Mouse (Mus musculus) embryo, embryonic 11.5 days (tissue): Measurements from ENCODE around the gene Smg5.
A peak's percentile ranks its signal among the peaks of the same experiment; 100 is the strongest.

Source experiments
- DNase-seq: peaks from one replicate; pipeline ENCODE4 v3.0.0-alpha.2; 2012; ENCODE audit warnings: low read depth, low spot score

The Smg5 gene

DNA sequence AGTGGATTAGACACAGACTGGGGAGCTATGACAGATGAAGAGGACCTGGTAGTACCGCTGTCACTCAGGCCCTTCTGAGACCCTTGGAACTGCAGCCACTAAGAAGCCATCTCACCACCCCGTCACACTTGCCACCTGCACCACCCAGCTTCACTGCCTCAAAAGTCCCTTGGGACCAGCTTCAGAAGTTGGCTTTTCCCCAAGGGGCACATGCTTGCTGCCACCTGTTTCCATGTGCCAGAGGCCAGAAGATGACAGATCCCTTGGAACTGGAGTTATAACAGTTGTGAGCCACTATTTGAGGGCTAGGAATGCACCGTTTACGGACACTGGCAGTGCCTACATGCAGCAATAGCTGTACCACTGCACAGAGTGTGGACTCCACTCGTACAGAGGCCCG, 59.2 kb downstream of the Smg5 start:
- no peak for DNase-seq

DNA sequence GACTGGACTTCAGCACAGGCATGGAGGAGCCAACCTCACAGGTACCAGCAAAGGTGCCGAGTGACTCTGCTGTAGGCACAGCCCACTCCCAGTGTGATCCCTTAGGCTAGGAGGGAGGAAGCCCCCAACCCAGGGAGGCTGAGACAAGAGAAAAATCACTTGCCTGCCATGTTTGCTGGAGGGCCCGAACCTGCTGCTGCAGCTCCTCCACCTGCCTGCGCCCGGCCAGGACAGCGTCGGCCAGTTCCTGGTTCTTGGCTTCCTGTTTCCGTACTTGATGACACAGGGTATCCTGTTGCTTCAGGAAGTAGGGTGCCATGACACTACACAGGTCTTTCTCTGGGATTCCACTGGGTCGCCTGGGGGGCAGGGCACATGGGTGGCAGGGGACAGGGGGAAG, 59.7 kb downstream of the Smg5 start:
- DNase-seq, result no peak

DNA sequence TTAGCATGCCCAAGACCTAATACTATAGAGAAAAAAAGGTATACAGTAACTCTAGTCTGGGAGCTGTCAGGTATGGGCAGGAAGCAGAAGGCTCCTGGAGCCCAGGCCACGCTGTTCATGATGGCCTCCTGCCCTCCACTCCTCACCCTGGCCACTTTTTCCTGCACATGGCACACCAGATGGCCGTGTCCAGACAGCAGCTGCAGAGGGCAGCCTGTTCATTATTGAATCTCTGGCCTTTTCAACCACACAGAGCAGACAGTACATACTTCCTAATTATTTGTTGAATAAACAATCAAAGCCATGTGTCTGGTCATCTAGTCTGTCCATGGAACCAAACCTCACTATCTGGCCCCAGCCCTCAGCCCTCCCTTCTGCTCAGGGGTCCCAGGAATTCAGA, 62.6 kb downstream of the Smg5 start:
- DNase-seq, result no peak

DNA sequence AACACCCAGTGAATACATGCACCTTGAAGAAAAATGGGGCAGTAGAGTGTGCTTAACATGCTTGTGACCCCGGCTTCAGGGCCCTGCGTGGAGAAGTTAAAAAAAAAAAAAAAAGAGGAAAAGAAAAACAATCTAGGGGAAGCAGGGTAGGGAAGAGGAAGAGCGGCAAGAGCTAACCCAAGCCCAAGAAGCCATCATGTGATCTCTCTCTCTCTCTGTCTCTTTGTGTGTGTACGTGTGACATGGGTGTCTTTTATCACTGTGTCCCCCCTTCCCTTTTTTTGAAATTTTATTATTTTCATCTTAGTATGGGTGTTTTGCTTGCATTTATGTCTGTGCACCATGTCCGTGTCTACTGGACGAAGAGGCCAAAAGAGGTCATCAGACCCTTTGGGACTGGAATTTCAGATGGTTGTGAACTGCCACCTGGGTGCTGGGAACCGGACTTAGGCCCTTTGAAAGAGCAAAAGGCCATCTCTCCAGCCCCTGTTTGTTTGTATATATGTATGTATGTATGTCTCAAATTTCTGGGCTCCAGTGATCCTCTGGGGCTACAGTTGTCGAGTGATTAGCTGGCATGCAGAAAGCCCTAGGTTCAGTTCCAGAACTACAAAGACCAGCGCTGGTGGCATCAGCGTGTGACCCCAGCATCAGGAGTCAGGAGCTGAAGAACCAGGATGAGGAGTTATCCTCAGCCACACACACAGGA, 67.6 kb downstream of the Smg5 start:
- DNase-seq, result no peak

DNA sequence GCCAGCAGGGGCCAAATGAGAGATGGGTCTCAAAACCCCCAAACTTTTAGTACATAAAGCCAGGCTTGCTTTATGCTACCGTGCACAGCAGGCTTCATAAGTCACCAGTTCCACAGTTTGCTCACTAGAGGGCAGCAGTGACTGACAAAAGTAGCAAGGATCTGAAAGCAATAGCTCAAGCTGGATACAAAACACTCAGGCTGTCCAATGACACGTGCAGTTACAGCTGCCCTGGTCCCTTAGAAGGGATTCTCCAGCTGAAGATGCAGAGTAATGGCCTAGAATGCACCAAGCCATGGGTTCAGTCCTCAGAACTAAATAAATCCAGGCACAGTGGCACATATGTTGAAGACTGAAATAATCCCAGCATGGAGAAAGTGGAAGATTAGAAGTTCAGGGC, 71.0 kb downstream of the Smg5 start:
- peak; percentile 77 for DNase-seq

DNA sequence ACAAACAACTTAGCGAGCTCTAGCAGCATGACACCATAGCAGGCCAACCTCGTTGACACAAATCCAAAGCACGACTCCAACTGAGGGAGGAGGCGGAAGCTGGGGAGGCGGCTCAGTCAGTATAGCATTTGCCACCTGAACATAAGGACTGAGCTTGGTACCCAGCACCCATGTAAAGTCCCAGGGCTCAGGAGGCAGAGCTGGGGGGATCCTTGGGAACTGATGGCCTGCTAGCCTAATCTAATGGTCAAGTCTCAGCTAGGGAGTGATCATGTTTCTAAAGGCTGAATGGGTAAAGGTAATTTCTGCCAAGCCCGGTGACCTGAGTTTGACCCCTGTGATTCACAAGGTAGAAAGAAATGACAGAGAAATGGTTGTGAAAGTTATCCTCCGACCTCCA, 71.5 kb downstream of the Smg5 start:
- no peak for DNase-seq

GRCm38 (mm10) chr3:88408953-88409352, 72.9 kb downstream of the Smg5 start:
- no peak for DNase-seq

DNA sequence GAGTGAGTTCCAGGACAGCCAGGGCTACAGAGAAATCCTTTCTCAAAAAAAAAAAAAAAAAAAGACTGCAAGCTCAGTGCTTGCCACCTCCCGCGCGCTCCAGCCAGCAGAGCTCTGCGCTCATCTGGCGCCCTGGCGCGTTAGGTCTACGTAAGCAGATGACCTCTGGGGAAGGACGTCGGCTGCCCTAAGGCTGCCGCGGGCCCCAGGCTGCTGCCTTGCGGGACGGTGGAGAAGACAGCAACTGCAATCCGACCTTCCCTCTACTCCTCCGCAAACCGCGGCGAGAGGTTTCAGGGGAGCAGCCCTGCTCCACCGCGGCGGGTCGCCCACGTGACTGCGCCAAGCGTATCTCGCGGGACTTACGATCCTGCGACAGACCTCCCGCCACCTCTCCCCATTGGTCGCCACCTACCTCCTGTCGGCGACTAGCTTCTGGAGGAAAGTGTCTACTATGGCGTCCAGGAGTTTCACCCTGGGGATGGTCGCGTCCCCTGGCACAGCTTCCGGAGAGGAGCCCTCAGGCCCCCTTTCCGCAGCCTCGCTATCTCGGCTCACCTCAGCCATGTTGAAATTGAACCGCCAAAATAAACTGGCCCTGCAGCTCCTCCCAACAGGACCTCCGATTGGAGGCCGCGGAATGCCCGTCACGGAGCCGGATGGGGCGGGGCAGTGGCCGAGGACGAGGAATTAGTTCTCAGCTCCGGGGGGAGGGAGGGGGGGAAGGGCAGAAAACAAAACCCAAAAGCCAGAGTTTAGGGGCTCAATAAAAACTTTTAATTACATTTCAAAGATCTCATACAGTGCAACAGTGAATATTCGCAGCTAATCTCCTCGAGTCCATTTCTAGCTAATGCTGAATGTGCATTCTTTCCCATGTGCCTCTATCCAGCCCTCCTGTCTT, 73.9 kb downstream of the Smg5 start, which contains the start of gene Pmf1:
Gene Pmf1 (minus strand): TSS at position 591 of the 904 bp plus-strand sequence.
- peak; percentile 87 for DNase-seq

DNA sequence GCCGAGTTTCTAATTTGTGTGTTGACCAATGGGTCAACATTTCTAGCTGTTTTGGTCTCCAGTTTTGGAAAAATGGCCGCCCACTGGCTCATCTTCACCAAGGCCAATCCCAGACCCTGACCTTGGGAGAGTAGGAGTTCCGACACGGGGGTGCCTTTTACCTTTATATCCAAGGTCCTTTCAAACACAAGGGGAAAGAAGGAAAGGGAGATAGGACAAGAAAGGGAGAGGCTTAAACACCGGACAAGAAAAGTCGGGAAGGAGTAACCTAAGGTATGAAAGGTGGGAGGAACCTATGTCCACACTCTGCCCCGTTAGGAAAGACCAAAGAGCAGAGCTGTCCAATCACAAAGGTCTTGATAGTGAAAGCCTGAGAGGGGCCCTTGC, 74.6 kb downstream of the Smg5 start:
- DNase-seq, result no peak

DNA sequence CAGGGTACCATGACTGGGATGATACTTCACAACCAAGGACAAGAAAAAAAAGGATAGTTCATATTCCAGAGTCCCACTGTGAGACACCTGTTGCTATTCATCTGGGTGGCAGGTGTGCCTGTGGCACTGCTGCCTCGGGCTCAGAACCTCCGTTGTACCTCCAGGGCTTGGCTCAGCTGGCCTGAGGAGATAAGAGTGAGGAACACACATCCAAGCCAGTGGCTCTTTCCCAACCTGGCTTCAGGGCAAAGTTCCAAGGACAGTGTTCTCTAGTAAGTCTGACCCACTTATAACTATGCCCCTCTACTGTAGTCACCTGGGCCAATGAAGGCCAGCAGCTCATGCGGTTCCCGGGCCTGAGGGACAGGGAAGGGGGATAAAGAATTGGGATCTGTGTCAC, 75.6 kb downstream of the Smg5 start:
- DNase-seq, result no peak
